Mouse (Mus musculus) bone marrow macrophage, adult 2 months (primary cell): ENCODE measurements around the gene Ip6k1. TPM values are rescaled to one million over a fixed set of nuclear protein-coding genes. Genes with fewer than 3 reads are reported as not detected.
A peak's percentile ranks its signal among the peaks of the same experiment; 100 is the strongest.

Experiments used
- H3K27ac ChIP-seq: 2 replicates; pipeline ENCODE4 v1.5.1; 2012; ENCODE audit warnings: low read depth, low read length; ENCODE audit not compliant: insufficient read depth
- H3K4me1 ChIP-seq: 2 replicates; pipeline ENCODE4 v1.6.1; 2012; ENCODE audit warnings: low read length; ENCODE audit not compliant: control insufficient read depth, insufficient read depth
- H3K4me3 ChIP-seq: 2 replicates; pipeline ENCODE4 v1.5.1; 2012; ENCODE audit warnings: mild to moderate bottlenecking, low read length, moderate library complexity; ENCODE audit not compliant: insufficient read depth
- CTCF ChIP-seq: IDR thresholded peaks from 2 replicates; pipeline ENCODE4 v1.5.1; 2012; ENCODE audit warnings: low read depth, mild to moderate bottlenecking, low read length, moderate library complexity
- POLR2A ChIP-seq: IDR thresholded peaks from 2 replicates; pipeline ENCODE4 v1.6.1; 2012; ENCODE audit warnings: mild to moderate bottlenecking, low read depth, low read length, borderline replicate concordance
- polyA plus RNA-seq: library from polyadenylated mRNA; stranded (reverse); fragments of >200 nt; gene quantifications from 2 replicates; pipeline ENCODE4 v1.2.4, GENCODE M21; 2012; ENCODE audit not compliant: missing spikeins, insufficient read depth, insufficient read length

The Ip6k1 gene
- polyA plus RNA-seq, 1 experiment = 79.8 TPM

GRCm38 (mm10) chr9:108094184-108094941 is 92.1 kb downstream of the Ip6k1 start, which contains the start of gene Apeh:
Gene Apeh (minus strand): TSS chr9:108094606.
- H3K4me1 ChIP-seq = peaks cover 6% of the 10 kb centered on the region
- 0 out of 2 replicates have a peak within 1 kb of the TSS, but pooled peaks have one; percentile 16 for H3K27ac ChIP-seq
- TF ChIP-seq POLR2A = no peak
- no peak for TF ChIP-seq CTCF
- H3K4me3 ChIP-seq = peak within 1 kb of the TSS; percentile 84

DNA sequence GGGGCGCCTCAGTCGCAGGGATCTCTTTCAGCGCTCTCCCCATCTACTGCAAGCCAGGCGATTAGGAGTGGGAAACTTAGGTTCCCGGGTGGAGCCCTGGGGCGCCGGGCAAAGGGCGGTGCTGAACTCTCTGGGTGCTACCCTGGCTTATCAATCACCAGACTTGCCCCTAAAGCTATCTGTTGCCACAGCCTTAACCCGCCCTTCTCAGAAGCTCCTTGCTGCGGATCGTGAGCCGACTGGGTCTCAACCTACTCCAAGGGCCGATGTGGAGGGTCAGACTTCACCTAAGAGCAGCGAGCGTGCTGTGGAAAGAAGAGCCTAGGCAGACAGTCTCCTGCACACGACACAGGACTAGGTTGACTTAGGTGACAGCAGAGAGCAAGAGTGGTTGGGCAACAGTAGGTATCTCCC is 92.7 kb downstream of the Ip6k1 start:
- TF ChIP-seq POLR2A (no peak), CTCF (no peak)
- peak overlapping the region; percentile 84 for H3K4me3 ChIP-seq
- H3K27ac ChIP-seq = no peak overlapping the region
- H3K4me1 ChIP-seq = peaks cover 6% of the 10 kb centered on the region

DNA sequence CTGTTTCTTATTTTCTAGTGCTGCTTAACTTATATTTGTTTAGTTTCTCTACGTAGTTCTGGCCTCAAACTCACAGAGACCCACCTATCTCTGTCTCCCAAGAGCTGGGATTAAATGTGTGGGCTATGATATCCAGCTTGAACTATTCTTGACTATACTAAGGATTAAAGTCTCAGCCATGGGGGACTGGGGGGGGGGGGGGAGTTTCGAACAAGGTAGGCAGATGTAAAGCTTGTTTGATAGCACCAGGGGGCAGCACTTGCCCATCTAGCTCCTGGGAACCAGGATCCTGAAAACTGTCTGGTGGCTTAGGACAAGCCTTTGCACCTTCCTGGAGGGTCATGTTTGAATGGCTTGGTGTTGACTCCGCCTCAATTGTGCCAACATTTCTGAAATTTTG is 93.2 kb downstream of the Ip6k1 start:
- TF ChIP-seq CTCF (peak; percentile 49; the same call in 1 of the 2 replicates), POLR2A (no peak)
- peaks cover 6% of the 10 kb centered on the region for H3K4me1 ChIP-seq
- H3K4me3 ChIP-seq = peak overlapping the region; percentile 84
- H3K27ac ChIP-seq = no peak overlapping the region

GRCm38 (mm10) chr9:108095949-108096712 is 93.8 kb downstream of the Ip6k1 start:
- H3K4me3 ChIP-seq = no peak overlapping the region
- H3K4me1 ChIP-seq = peaks cover 6% of the 10 kb centered on the region
- H3K27ac ChIP-seq = no peak overlapping the region
- TF ChIP-seq POLR2A (no peak), CTCF (no peak)

Other genes with a start within 250 kb of the Ip6k1 start
- gene Rbm5, start 231.5 kb upstream of the Ip6k1 start, polyA plus RNA-seq = 177 and 178 TPM in 2 replicates
- gene Rbm6, start 129.3 kb upstream of the Ip6k1 start, polyA plus RNA-seq = 73.5 and 87.0 TPM in 2 replicates
- 11.4 and 15.3 TPM in 2 replicates for gene Mon1a, start 114.3 kb upstream of the Ip6k1 start, polyA plus RNA-seq
- gene Mst1r, start 95.6 kb upstream of the Ip6k1 start, polyA plus RNA-seq = not detected in 2 replicates
- not detected in 2 replicates for gene Actl11, start 74.0 kb upstream of the Ip6k1 start, polyA plus RNA-seq
- not detected in 2 replicates for gene Camkv, start 66.8 kb upstream of the Ip6k1 start, polyA plus RNA-seq
- 5.0 and 6.9 TPM in 2 replicates for gene Traip, start 52.4 kb upstream of the Ip6k1 start, polyA plus RNA-seq
- 157 and 173 TPM in 2 replicates for gene Uba7, start 27.0 kb upstream of the Ip6k1 start, polyA plus RNA-seq
- gene Gm20661, start 19.4 kb upstream of the Ip6k1 start, polyA plus RNA-seq = 1.3 TPM in 2 replicates
- 13.7 and 18.2 TPM in 2 replicates for gene Inka1, start 16.6 kb upstream of the Ip6k1 start, polyA plus RNA-seq
- 5.2 TPM in 1 of 2 replicates, not detected in the other for gene Cdhr4, start 10.0 kb upstream of the Ip6k1 start, polyA plus RNA-seq
- 6.2 TPM in 1 of 2 replicates, not detected in the other for gene Gm20662, start 6.2 kb upstream of the Ip6k1 start, polyA plus RNA-seq
- gene Gmppb, start 46.7 kb downstream of the Ip6k1 start, polyA plus RNA-seq = 6.7 and 7.1 TPM in 2 replicates
- gene Amigo3, start 50.7 kb downstream of the Ip6k1 start, polyA plus RNA-seq = 0.79 and 1.0 TPM in 2 replicates
- not detected in 2 replicates for gene Mst1, start 77.9 kb downstream of the Ip6k1 start, polyA plus RNA-seq
- 23.5 and 24.9 TPM in 2 replicates for gene Rnf123, start 80.8 kb downstream of the Ip6k1 start, polyA plus RNA-seq
- 52.2 and 52.7 TPM in 2 replicates for gene Apeh, start 92.1 kb downstream of the Ip6k1 start, polyA plus RNA-seq
- gene Bsn, start 187.9 kb downstream of the Ip6k1 start, polyA plus RNA-seq = 2.5 and 3.0 TPM in 2 replicates